Mouse (Mus musculus) adrenal gland, adult 8-10 months (tissue): ENCODE results near the gene Rps3. TPM values are rescaled to one million over a fixed set of nuclear protein-coding genes. Genes with fewer than 3 reads are reported as not detected.
A peak's percentile ranks its signal among the peaks of the same experiment; 100 is the strongest.

Source experiments
- DNase-seq: peaks from one replicate; pipeline ENCODE4 v3.0.0; 2022
- total RNA-seq, 4 experiments: library from RNA; stranded (reverse); gene quantifications; 2 replicates each; pipeline ENCODE4 v1.2.4; 2022

Rps3 gene
- total RNA-seq, 4 experiments from 2014 or later = 533 to 601 (median 565) TPM

- DNase-seq = no peak
Observed at GRCm38 (mm10) chr7:99474836-99475561, 8.5 kb downstream of the Rps3 start.

- DNase-seq = no peak
Observed at GRCm38 (mm10) chr7:99473638-99474407, 9.7 kb downstream of the Rps3 start.

DNA sequence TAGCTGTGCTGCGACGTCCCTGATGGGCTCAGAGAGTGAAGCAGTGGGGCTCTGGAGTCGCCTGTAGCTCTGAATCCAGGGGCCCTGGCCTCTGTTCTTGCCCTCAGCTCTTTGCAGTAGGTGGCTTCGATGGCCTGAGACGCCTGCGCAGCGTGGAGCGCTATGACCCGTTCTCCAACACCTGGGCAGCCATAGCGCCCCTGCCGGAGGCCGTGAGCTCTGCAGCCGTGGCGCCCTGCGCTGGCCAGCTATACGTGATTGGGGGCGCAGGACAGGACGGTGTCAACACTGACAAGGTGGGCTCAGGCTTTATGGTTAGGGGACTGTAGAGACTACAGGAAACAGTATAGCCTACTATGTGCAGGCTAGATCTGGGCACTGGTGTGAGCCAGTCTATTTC lies 12.0 kb downstream of the Rps3 start:
- DNase-seq = no peak

DNA sequence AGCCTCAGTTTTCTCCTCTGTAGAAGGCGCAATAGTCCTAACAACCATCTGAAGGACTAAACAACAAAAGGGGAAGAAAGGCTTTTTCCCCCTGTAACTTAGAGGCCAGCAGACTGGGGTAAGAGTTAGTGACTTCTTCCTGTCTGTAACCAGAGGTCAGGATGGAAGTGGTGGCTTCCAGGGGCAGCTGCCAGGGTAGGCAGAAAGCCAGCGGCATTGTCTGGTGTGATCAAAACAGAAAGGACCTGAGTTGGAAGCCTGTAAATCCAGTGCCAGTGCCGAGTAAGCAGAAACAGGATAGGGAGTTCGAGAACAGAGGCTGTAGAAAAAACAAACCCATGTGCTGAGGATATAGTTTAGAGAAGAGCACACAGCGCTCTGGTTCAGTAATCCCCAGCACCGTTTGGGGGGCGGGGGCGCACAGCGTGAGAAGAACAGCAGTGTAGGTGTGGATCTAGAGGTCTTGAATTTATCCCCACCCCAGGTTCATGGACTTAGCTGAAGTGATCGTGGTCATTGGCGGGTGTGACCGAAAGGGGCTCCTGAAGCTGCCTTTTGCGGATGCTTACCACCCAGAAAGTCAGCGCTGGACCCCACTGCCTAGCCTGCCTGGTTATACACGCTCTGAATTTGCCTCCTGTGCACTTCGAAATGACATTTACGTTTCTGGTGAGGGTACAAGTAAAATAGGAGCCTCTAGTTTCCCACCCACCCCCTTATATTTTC lies 13.7 kb downstream of the Rps3 start:
- no peak for DNase-seq

GRCm38 (mm10) chr7:99468283-99469132 lies 15.0 kb downstream of the Rps3 start:
- peak; percentile 38 for DNase-seq

- DNase-seq = no peak
Observed at GRCm38 (mm10) chr7:99467916-99468282, 15.6 kb downstream of the Rps3 start.

DNA sequence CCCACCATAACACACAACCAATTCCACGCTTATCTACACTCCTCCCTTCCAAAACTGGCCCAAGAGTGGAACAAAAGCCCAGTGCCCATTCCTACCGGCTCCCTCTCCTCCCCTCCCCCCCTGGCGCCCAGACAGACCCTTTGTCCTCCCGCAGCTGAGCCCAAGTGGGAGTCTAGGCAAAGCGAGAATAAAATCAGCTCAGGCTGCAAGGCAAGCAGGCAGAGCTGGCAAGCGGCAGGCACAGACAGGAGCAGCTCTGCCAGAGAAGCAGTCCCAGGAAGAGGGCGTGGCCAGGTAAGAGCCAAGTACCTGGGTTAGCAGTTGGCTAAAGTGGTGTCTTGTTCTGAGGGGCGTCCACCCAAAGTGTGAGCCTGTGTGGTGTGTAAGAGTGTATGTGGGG lies 17.7 kb downstream of the Rps3 start, which contains the start of gene Klhl35:
TSS of gene Klhl35 (plus strand) at position 194 of the 400 bp plus-strand sequence.
- no peak for DNase-seq

DNA sequence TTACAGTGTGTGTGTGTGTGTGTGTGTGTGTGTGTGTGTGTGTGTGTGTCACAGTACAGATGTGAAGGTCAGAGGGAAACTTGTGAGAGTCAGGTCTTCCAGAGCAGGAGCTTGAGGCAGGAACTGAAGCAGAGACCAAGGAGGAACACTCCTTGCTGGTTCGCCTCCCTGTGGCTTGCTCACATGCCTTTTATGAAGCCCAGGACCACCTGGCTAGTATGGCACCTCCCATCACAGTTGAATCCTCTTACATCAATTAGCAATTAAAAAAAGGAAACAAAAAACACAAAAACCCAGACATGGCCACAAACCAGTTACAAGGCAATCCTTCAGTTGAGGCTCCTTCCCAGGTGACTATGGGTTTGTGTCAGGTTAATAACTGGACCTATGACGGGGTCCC lies 20.4 kb downstream of the Rps3 start:
- DNase-seq = no peak

GRCm38 (mm10) chr7:99459888-99460652 lies 23.5 kb downstream of the Rps3 start:
- no peak for DNase-seq

- DNase-seq = no peak
Observed at GRCm38 (mm10) chr7:99458849-99459248, 24.7 kb downstream of the Rps3 start.

- DNase-seq = no peak
Observed at GRCm38 (mm10) chr7:99454044-99454443, 29.5 kb downstream of the Rps3 start.

- no peak for DNase-seq
Observed at GRCm38 (mm10) chr7:99452859-99453258, 30.7 kb downstream of the Rps3 start.

DNA sequence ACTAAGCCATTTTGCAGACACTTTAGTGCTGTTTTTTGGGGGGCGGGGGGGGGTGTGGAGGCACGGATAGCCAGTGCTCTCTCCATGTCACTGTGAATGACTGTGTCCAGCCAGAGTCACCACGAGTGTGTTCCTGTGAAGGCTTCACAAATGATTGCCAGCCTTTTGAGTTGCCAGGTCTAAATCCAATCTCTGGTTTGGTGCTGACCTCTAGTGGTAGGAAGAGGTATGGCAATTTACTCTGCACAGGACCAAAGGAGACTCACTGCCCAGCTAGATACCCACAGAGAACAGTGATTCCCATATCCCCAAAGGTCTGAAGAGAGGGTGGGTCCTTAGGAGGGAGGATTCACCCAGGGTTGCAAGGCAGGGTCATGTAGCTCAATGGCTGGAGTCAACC lies 32.8 kb downstream of the Rps3 start:
- peak; percentile 52 for DNase-seq

GRCm38 (mm10) chr7:99449751-99450150 lies 33.8 kb downstream of the Rps3 start:
- no peak for DNase-seq

GRCm38 (mm10) chr7:99449063-99449462 lies 34.5 kb downstream of the Rps3 start:
- no peak for DNase-seq

DNA sequence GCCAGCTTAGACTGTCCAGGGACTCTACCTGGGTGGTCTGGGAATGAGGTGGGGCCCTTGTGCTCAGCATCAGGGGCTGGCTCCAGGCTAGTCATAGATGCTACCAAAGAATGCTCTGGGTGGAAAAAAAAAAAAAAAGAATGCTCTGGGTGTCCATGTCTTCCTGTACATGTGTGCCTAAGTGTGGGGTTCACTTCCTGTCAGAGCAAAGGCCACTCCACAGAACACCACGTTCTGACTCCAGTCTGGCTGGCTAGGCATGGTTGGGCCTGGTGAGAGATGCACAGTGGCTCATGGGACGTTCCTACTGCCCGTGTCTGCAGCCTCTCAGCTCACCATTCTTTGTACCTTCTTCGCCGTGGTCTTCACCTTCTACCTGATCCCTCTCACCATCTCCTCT lies 34.9 kb downstream of the Rps3 start:
- DNase-seq = no peak

DNA sequence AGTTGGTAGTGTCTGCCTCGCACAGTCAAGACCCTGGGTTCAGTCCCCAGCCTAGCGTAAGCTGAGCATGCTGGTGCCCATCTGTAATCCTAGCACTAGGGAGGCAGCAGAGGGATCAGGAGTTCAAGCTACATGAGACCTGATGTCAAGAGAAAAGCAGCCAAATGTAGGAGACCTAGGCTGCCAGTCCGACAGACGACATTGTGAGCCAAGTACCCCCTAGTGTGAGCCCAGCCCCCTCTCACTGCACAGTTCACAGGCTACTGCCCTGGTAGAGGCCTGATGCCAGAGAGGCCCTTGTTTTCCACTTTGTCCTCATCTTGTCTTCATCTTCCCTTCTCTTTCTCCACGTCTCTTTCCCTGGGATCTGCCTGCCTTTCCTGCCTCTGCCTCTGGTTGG lies 36.2 kb downstream of the Rps3 start:
- no peak for DNase-seq

- DNase-seq = no peak
Observed at GRCm38 (mm10) chr7:99445833-99446232, 37.7 kb downstream of the Rps3 start.

- no peak for DNase-seq
Observed at GRCm38 (mm10) chr7:99444012-99444411, 39.5 kb downstream of the Rps3 start.

- DNase-seq = no peak
Observed at GRCm38 (mm10) chr7:99443164-99443563, 40.4 kb downstream of the Rps3 start.

DNA sequence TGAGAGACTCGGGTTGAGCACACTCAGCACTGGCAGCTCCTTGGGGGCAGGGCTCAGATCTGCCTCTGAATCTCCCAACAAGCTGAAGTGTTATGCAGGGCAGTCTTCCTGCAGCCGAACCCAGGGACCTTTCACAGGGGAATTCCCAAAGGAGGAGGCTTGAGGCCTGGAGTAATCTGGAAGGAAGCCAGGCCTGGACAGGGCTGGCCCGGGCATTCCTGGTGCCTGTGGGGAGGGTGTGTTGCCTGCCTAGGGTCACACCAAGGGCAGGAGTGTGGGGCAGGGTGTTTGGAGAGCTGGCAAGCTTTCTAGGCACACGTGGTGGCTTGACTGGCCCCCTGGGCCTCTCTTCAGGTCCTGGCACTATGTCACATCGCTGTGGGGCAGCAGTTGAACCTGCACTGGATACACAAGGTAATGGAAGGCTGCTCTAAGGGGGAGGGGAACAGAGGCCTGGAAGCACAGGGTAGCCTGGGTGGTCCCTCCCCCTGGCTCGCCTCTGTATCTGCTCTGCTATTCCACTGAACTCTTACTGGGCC lies 41.9 kb downstream of the Rps3 start:
- DNase-seq = peak; percentile 60
